Mouse (Mus musculus) thymus, adult 2 months (tissue): Measurements from ENCODE around the gene Gm4553. TPM values are rescaled to one million over a fixed set of nuclear protein-coding genes. Genes with fewer than 3 reads are reported as not detected.
"Not testable (repeated sequence)": the region's sequence is repeated elsewhere in the genome, so short reads cannot be mapped to it uniquely, and the experiment has no call there.

Source experiments
- DNase-seq: peaks from one replicate; pipeline ENCODE4 v3.0.0; 2021
- H3K27ac ChIP-seq: fragments of 200-500 bp; 2 replicates; pipeline ENCODE4 v1.5.1; 2012; ENCODE audit warnings: low read length, control low read depth; ENCODE audit not compliant: control insufficient read depth, insufficient read depth
- H3K27me3 ChIP-seq: fragments of 200-500 bp; 2 replicates; pipeline ENCODE4 v1.6.1; 2012; ENCODE audit warnings: mild to moderate bottlenecking, low read length, moderate library complexity, mixed read lengths; ENCODE audit not compliant: control insufficient read depth, insufficient read depth
- H3K36me3 ChIP-seq: fragments of 200-500 bp; 2 replicates; pipeline ENCODE4 v1.6.1; 2012; ENCODE audit warnings: mild to moderate bottlenecking, low read length, moderate library complexity; ENCODE audit not compliant: control insufficient read depth, insufficient read depth
- H3K4me1 ChIP-seq: fragments of 200-500 bp; replicated peaks from 2 replicates; pipeline ENCODE4 v1.6.1; 2012; ENCODE audit warnings: low read length; ENCODE audit not compliant: control insufficient read depth, insufficient read depth
- H3K4me3 ChIP-seq: fragments of 200-500 bp; 2 replicates; pipeline ENCODE4 v1.5.1; 2012; ENCODE audit warnings: mild to moderate bottlenecking, low read length, control low read depth, moderate library complexity; ENCODE audit not compliant: control insufficient read depth, insufficient read depth
- CTCF ChIP-seq: fragments of 200-500 bp; IDR thresholded peaks from 2 replicates; pipeline ENCODE4 v1.5.1; 2012; ENCODE audit warnings: mild to moderate bottlenecking, control low read depth, low read length, moderate library complexity, borderline replicate concordance; ENCODE audit not compliant: control insufficient read depth, poor library complexity, insufficient read depth; ENCODE audit errors: extremely low read depth
- POLR2A ChIP-seq: fragments of 200-500 bp; IDR thresholded peaks from 2 replicates; pipeline ENCODE4 v1.6.1; 2012; ENCODE audit warnings: mild to moderate bottlenecking, low read length, control low read depth, moderate library complexity; ENCODE audit not compliant: control insufficient read depth, poor library complexity, insufficient read depth; ENCODE audit errors: extremely low read depth
- WGBS: fragments of 180-500 bp; shearing (Covaris S2); methylation state at CpG from one replicate; pipeline ENCODE4 v1.1.7; 2018; 5-methylcytosine and 5-hydroxymethylcytosine counted together
- polyA plus RNA-seq: library from polyadenylated mRNA; depleted of rRNA; stranded (reverse); fragments of >200 nt; gene quantifications from 2 replicates; pipeline ENCODE4 v1.2.3, GENCODE M21; 2012; rRNA removed

Gm4553 gene
- polyA plus RNA-seq, 1 experiment, result not detected

- Histone ChIP-seq H3K4me1 (no peaks in the 10 kb centered on the region), H3K27ac (no peak overlapping the region), H3K27me3 (no peaks in the 10 kb centered on the region), H3K36me3 (no peaks in the 10 kb centered on the region), H3K4me3 (no peak overlapping the region)
- TF ChIP-seq CTCF (no peak), POLR2A (no peak)
- no peak for DNase-seq
- WGBS, result 64% methylated on average over 4 of the region's 4 CpGs
These were observed 31.1 kb downstream of the Gm4553 start for GRCm38 (mm10) chr7:142134206-142134995.

GRCm38 (mm10) chr7:142128843-142129242 is 36.7 kb downstream of the Gm4553 start:
- Histone ChIP-seq H3K27ac (no peak overlapping the region), H3K27me3 (no peaks in the 10 kb centered on the region), H3K4me1 (no peaks in the 10 kb centered on the region), H3K4me3 (no peak overlapping the region), H3K36me3 (no peaks in the 10 kb centered on the region)
- 59% methylated on average over 4 of the region's 4 CpGs for WGBS
- TF ChIP-seq POLR2A (no peak), CTCF (no peak)
- DNase-seq, result no peak

GRCm38 (mm10) chr7:142120629-142121028 is 44.9 kb downstream of the Gm4553 start, which contains the start of gene Gm45618:
Gene Gm45618 (minus strand): TSS chr7:142120729.
- H3K27me3 ChIP-seq, H3K4me3 ChIP-seq, DNase-seq: not testable (repeated sequence)

GRCm38 (mm10) chr7:142119632-142120031 is 45.9 kb downstream of the Gm4553 start:
- Histone ChIP-seq H3K27ac (no peak overlapping the region), H3K27me3 (no peaks in the 10 kb centered on the region), H3K4me3 (no peak overlapping the region), H3K4me1 (no peaks in the 10 kb centered on the region), H3K36me3 (no peaks in the 10 kb centered on the region)
- TF ChIP-seq CTCF (no peak), POLR2A (no peak)
- DNase-seq, result no peak
- 26% methylated on average over 5 of the region's 5 CpGs for WGBS

More at GRCm38 (mm10) chr7:142120629-142121028, 44.9 kb downstream of the Gm4553 start, which contains the start of gene Gm45618:
- not testable (repeated sequence) for H3K4me1 ChIP-seq, H3K36me3 ChIP-seq, H3K27ac ChIP-seq
- 96% methylated on average over 1 of the region's 1 CpGs for WGBS

Other genes with a start within 250 kb of the Gm4553 start
- gene Tollip, start 247.2 kb downstream of the Gm4553 start, polyA plus RNA-seq, result 131 and 134 TPM in 2 replicates
- 0.27 and 0.40 TPM in 2 replicates for gene Brsk2, start 216.0 kb downstream of the Gm4553 start, polyA plus RNA-seq
- 62.6 and 73.5 TPM in 2 replicates for gene Mob2, start 104.7 kb downstream of the Gm4553 start, polyA plus RNA-seq
- gene Dusp8, start 69.9 kb downstream of the Gm4553 start, polyA plus RNA-seq, result 0.98 and 4.0 TPM in 2 replicates
- gene Gm45618, start 45.0 kb downstream of the Gm4553 start, polyA plus RNA-seq, result not detected in 2 replicates
- not detected in 2 replicates for gene Gm39115, start 29.7 kb downstream of the Gm4553 start, polyA plus RNA-seq
- gene Gm45337, start 21.1 kb downstream of the Gm4553 start, polyA plus RNA-seq, result not detected in 2 replicates
- gene Gm29735, start 8.6 kb downstream of the Gm4553 start, polyA plus RNA-seq, result not detected in 2 replicates
- not detected in 2 replicates for gene Krtap5-2, start 10.3 kb upstream of the Gm4553 start, polyA plus RNA-seq
- gene Gm10153, start 24.6 kb upstream of the Gm4553 start, polyA plus RNA-seq, result not detected in 2 replicates
- gene Krtap5-3, start 35.6 kb upstream of the Gm4553 start, polyA plus RNA-seq, result not detected in 2 replicates
- not detected in 2 replicates for gene Gm7579, start 46.1 kb upstream of the Gm4553 start, polyA plus RNA-seq
- gene Krtap5-5, start 64.2 kb upstream of the Gm4553 start, polyA plus RNA-seq, result not detected in 2 replicates
- gene Gm40460, start 75.3 kb upstream of the Gm4553 start, polyA plus RNA-seq, result 0.19 TPM in 1 of 2 replicates, not detected in the other
- gene Gm2431, start 92.6 kb upstream of the Gm4553 start, polyA plus RNA-seq, result not detected in 2 replicates
- not detected in 2 replicates for gene Gm4559, start 108.6 kb upstream of the Gm4553 start, polyA plus RNA-seq
- not detected in 2 replicates for gene Krtap5-1, start 131.4 kb upstream of the Gm4553 start, polyA plus RNA-seq
- not detected in 2 replicates for gene Krtap5-4, start 137.8 kb upstream of the Gm4553 start, polyA plus RNA-seq
- 10.8 and 14.8 TPM in 2 replicates for gene Ifitm10, start 208.0 kb upstream of the Gm4553 start, polyA plus RNA-seq
- gene Gm49369, start 216.9 kb upstream of the Gm4553 start, polyA plus RNA-seq, result 0.23 and 0.31 TPM in 2 replicates
- gene Ctsd, start 222.3 kb upstream of the Gm4553 start, polyA plus RNA-seq, result 762 and 992 TPM in 2 replicates